Mouse (Mus musculus): ENCODE data around the gene Sertad1.
"Not testable (repeated sequence)": the region's sequence is repeated elsewhere in the genome, so short reads cannot be mapped to it uniquely, and the experiment has no call there.

The Sertad1 gene

GRCm38 (mm10) chr7:27494659-27495367 lies 8.1 kb downstream of the Sertad1 start:
- DNase-seq (ENCODE audit: inconsistent age in 2 of 2, low spot score in 1 of 2) = not testable (repeated sequence)

DNA sequence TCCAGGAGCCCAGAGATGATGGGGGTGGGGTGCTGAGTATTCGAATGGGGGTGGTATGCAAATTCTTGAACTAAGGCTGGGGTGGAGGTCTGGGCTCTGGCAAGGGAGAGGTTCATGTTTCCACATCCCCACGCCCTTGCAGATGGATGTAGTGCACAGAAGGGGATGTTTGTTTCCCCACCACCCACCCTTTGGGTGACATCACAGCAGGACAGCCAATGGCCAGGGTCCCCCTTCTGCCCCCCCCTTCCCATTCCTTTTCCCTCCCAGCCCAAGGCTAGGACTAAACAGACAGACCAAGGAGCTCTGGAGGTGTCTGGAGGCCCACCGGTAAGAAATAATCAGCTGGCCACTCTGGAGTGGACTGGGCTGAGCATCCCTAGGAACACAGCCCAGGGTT lies 12.3 kb downstream of the Sertad1 start, which contains the start of gene Prx:
Prx (plus strand) TSS at position 289 of the 400 bp plus-strand sequence.
- DNase-seq (ENCODE audit: inconsistent age in 2 of 2, low spot score in 1 of 2) = no peak

GRCm38 (mm10) chr7:27501620-27502019 lies 14.9 kb downstream of the Sertad1 start:
- DNase-seq (ENCODE audit: inconsistent age in 2 of 2, low spot score in 1 of 2) = peak; percentile 67 to 86

DNA sequence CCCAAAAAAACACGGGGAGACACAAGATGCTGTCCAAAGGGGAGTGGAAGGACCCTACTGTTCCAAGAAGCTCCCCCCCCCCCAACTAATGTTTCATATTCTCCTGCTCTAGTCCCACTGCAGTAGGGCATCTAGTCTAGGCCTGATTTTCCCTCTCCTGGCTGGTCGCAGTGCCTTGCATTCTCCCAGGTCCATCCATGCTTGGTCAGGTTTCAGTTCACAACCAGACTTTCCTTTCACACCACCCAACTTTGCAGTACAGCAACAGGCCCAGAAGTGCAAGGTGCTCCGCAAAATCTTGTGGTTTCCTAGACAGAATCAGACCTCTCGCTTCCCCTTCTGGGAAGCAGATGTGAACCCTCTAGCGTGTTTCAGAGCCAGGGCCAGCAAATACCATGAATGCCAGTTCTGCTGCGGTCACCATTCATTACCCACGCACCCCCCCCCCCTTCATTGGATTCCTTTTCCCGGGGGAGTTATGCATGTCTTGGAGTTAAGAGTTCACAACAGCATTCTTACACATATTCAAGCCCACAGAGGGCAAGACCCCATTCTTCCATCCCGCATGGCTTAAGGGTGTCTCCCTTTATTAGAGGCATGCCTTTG lies 20.2 kb downstream of the Sertad1 start:
- no peak for DNase-seq (ENCODE audit: inconsistent age in 2 of 2, low spot score in 1 of 2)

DNA sequence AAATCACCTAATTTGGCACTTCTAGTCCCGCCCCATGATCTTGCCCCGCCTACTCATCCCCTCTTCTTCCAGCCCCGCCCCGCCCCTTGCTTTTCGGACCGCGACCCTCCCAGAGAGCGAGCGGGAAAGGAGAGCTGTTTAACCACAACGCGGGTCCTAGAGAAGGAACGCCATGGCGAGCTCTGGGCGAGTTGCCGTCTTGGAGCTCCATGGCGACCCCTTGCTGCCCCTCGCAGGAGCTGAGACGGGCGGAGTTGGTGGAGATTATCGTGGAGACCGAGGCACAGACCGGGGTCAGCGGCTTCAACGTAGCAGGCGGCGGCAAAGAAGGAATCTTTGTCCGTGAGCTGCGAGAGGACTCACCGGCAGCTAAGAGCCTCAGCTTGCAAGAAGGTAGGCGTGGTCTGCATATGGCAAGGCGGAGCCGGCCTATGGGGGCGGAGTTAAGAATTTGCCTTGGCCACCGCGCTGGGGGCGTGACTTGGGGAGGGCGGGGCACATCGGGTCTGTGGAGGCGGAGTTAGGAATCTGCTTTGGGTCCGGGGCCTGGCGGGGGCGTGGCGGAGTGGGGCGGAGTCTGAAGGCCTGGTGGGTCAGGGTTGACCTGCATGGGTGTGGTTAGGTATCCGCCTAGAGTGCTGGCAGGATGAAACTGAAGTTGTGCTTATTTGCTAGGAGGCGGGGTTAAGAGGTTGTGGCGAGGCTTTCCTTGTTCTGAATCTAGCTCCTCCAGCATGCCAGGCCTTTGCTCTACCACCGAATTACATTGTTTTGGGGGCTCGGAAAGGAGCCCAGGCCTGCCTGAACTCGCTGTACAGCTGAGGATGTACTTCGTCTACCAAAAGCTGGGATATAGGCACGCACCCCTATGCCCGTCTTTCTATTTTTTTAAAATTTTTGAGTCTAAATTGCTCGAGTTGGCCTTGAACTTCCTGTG lies 21.3 kb downstream of the Sertad1 start:
- DNase-seq (ENCODE audit: inconsistent age in 2 of 2, low spot score in 1 of 2) = peak; percentile 99 to 100

DNA sequence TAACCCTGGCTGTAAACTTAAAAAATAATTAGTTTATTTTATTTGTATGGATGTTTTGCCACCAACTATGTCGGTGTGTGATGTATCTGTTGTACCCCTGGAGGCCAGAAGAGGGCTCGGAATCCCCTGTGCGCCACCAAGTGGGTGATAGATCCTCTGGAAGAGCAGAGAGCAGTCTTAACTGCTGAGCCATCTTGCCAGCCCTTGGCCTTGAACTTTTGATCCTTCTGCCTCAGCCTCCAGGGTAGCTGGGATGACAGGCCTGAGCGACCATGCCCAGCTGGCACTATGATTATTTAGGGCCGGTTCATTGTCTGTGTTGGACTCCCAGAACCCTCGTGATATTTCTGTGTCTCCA lies 21.9 kb downstream of the Sertad1 start:
- peak; percentile 81 to 89 for DNase-seq (ENCODE audit: inconsistent age in 2 of 2, low spot score in 1 of 2)

- DNase-seq (ENCODE audit: inconsistent age in 2 of 2, low spot score in 1 of 2) = no peak
Measured at GRCm38 (mm10) chr7:27510809-27511208, 24.1 kb downstream of the Sertad1 start.

GRCm38 (mm10) chr7:27514961-27515360 lies 28.3 kb downstream of the Sertad1 start:
- DNase-seq (ENCODE audit: inconsistent age in 2 of 2, low spot score in 1 of 2) = no peak

DNA sequence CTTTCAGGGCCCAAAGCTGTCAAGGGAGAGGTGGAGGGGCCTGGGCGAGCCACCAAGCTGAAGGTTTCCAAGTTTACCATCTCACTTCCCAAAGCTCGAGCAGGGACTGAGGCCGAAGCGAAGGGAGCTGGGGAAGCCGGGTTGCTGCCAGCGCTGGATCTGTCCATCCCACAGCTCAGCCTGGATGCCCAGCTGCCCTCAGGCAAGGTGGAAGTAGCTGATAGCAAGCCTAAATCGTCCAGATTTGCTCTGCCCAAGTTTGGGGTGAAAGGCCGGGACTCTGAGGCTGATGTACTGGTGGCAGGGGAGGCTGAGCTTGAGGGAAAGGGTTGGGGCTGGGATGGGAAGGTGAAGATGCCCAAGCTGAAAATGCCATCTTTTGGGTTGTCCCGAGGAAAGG lies 31.6 kb downstream of the Sertad1 start:
- no peak for DNase-seq (ENCODE audit: inconsistent age in 2 of 2, low spot score in 1 of 2)

DNA sequence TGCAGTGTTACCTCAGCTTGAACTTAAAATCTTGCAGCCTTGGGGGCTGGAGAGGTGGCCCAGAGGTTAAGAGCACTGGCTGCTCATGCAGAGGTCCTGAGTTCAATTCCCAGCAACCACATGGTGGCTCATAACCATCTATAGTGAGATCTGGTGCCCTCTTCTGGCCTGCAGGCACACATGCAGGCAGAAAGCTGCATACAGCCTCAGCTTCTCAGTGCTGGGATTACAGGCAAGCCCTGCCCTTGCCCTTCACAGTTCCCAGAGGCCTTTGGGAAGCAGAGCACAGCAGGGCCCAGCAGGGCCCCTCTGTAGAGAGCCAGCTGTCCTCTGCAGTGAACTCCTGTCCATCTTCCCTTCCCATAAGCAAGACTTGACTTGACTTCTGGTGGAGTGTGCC lies 33.4 kb downstream of the Sertad1 start:
- DNase-seq (ENCODE audit: inconsistent age in 2 of 2, low spot score in 1 of 2) = no peak

DNA sequence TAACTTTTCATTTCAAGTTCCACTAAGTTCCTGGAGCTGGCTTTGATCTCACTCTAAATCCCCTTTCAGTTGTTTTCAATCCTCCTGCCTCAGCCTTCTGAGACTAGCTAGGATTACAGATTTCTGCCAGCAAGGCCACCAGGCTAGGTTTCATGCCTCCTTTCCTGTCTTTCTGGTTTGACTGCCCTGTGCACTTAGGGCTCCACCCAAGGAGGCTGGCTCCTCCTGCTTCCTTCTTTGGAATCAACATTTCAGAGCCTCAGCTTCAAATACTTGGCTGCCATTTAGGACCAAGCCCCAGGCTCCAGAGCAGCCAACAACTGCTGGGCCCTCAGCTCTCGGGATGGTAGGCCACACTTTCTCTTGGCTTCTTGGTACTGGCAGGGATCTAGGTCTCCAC lies 33.9 kb downstream of the Sertad1 start:
- no peak for DNase-seq (ENCODE audit: inconsistent age in 2 of 2, low spot score in 1 of 2)

- no peak for DNase-seq (ENCODE audit: inconsistent age in 2 of 2, low spot score in 1 of 2)
Measured at GRCm38 (mm10) chr7:27522967-27523366, 36.3 kb downstream of the Sertad1 start, which contains the start of gene Hipk4. Hipk4 (plus strand) TSS chr7:27523267.

DNA sequence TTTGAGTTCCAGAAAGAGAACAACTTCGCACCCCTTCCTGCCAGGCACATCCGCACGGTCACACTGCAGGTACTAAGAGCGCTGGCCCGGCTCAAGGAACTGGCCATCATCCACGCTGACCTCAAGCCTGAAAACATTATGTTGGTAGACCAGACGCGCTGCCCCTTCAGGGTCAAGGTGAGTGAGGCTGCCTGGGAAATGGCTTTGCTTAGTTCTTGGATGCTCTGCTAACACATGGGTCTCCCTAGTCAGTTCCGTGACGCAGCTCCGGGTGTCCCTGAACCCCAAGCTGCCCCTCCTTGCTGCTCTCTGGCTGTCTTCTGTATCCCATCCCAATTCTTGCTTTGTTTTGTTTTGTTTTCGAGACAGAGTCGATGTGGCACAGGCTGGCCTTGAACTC lies 37.1 kb downstream of the Sertad1 start:
- DNase-seq (ENCODE audit: inconsistent age in 2 of 2, low spot score in 1 of 2) = no peak

- DNase-seq (ENCODE audit: inconsistent age in 2 of 2, low spot score in 1 of 2) = peak; percentile 78 to 90
Measured at GRCm38 (mm10) chr7:27526039-27526827, 39.5 kb downstream of the Sertad1 start.

GRCm38 (mm10) chr7:27529070-27529469 lies 42.4 kb downstream of the Sertad1 start:
- DNase-seq (ENCODE audit: inconsistent age in 2 of 2, low spot score in 1 of 2) = no peak

GRCm38 (mm10) chr7:27530937-27531336 lies 44.2 kb downstream of the Sertad1 start:
- DNase-seq (ENCODE audit: inconsistent age in 2 of 2, low spot score in 1 of 2) = no peak

DNA sequence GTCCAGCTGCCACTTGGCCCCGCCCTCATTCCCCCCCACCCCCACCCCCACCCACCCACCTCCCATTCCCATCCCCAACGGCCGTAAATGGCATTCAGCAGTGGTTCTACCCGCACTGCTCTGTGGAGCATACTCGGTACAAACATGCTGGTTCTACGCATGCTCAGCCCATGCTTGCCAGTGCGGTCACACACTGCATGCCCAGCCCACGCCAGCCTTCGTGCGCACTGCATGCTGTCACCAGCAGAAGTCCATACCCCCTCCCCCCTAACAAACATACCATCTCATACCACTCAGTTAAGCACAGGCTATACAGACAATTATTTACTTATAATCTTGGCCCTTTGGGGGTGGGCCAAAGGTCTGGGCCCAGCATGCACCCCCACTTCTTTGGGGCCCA lies 45.0 kb downstream of the Sertad1 start:
- no peak for DNase-seq (ENCODE audit: inconsistent age in 2 of 2, low spot score in 1 of 2)

- no peak for DNase-seq (ENCODE audit: inconsistent age in 2 of 2, low spot score in 1 of 2)
Measured at GRCm38 (mm10) chr7:27532480-27533050, 45.9 kb downstream of the Sertad1 start.

- DNase-seq (ENCODE audit: inconsistent age in 2 of 2, low spot score in 1 of 2) = no peak
Measured at GRCm38 (mm10) chr7:27535386-27535785, 48.7 kb downstream of the Sertad1 start.

- no peak for DNase-seq (ENCODE audit: inconsistent age in 2 of 2, low spot score in 1 of 2)
Measured at GRCm38 (mm10) chr7:27536618-27537017, 49.9 kb downstream of the Sertad1 start.

Data from adrenal gland, adult (tissue).